Mouse (Mus musculus): ENCODE measurements around the gene Etl4. TPM values are rescaled to one million over a fixed set of nuclear protein-coding genes. Genes with fewer than 3 reads are reported as not detected.
A peak's percentile ranks its signal among the peaks of the same experiment; 100 is the strongest.

Etl4 gene
- total and polyA plus RNA-seq, 2 experiments from 2014 or later: 4.8 to 10.9 TPM

DNA sequence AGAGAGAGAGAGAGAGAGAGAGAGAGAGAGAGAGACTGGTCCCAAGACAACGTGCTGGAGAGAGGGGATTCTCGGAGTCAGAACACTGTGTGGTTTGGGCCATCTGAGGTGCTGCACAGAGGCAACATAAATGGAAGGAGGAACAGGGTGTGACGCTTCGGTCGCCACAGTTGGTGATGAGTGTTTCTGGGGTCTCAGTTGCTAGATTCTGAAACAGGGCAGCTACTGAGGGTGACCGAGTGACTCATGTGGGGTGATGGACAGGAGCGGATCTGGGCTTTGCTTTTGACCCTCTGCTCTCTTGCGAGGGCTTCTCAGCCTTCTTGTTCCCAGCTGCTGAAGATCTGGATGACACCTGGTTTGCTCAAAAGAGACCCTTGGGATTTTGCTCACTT is 1.2 kb downstream of the Etl4 start:
- DNase-seq (ENCODE audit: low spot score): no peak

DNA sequence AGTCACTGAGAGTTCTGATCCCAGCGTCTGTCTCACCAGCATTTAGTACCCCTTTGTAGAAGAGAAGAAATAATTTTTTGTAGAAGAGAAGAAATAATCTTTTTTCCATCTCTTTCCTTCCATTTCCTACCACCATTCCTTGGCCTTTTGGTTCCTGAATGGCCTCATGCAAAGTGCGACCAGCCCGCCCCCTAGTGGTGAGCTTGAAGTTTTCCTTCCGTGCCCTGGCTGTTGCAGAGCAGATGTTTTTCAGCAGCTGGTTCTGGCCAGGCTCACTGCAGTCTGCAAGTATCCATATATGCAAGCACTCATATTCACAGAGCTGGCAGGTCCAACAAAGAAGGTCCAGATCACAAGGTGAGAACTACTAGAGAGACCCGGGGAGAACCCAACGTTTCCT is 9.6 kb downstream of the Etl4 start:
- 31% methylated on average over 6 of the region's 6 CpGs for WGBS
- DNase-seq (ENCODE audit: low spot score) (peak; percentile 12), ATAC-seq (ENCODE audit: low FRiP score) (no peak)

More for the DNA sequence above, 1.2 kb downstream of the Etl4 start:
- WGBS: 1% methylated on average over 8 of the region's 8 CpGs
- Histone ChIP-seq H3K4me1 (ENCODE audit: insufficient read depth, low read length) (peaks cover 3% of the 10 kb centered on the region; the same call in 1 of the 2 replicates), H3K27ac (ENCODE audit: low read depth, low read length) (no peak overlapping the region), H3K4me2 (ENCODE audit: low read depth, low read length, poor library complexity, severe bottlenecking) (peak overlapping the region; percentile 90), H3K9me3 (ENCODE audit: low read length) (no peaks in the 10 kb centered on the region), H3K36me3 (ENCODE audit: insufficient read depth, low read length) (no peaks in the 10 kb centered on the region), H3K9ac (replicated peaks; ENCODE audit: low read length, poor library complexity, severe bottlenecking) (no peak overlapping the region), H3K27me3 (ENCODE audit: insufficient read depth, low read length) (peaks cover 13% of the 10 kb centered on the region; the same call in 1 of the 2 replicates), H3K4me3 (ENCODE audit: low read depth, low read length) (peak overlapping the region; percentile 12; the same call in 1 of the 2 replicates)
- ATAC-seq (ENCODE audit: low FRiP score): no peak
- no peak for TF ChIP-seq CTCF (IDR thresholded peaks at IDR 0.05)

DNA sequence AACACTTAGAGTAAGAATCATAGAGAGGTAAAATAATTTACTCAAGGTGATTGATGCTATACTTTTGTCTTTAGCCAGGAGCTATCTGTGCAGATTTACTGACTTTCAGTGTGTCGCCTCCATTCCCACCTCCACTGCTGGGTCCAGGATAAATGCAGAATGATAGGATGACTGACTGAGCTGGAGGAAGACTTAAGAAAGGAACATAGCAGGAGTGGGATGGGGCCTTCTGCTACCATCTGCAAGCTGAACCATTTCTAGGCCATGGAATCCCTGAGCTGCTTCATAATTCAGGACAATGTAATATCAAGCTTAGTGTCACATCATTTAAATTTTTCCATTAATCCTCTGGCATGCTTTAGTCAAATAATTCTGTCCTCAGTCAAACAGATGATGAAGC is 20.4 kb downstream of the Etl4 start:
- Histone ChIP-seq H3K4me2 (ENCODE audit: low read depth, low read length, poor library complexity, severe bottlenecking) (no peak overlapping the region), H3K4me3 (ENCODE audit: low read depth, low read length) (no peak overlapping the region)
- no peak for TF ChIP-seq CTCF (IDR thresholded peaks at IDR 0.05)

More for the DNA sequence above, 9.6 kb downstream of the Etl4 start:
- Histone ChIP-seq H3K36me3 (ENCODE audit: insufficient read depth, low read length) (no peaks in the 10 kb centered on the region), H3K4me2 (ENCODE audit: low read depth, low read length, poor library complexity, severe bottlenecking) (no peak overlapping the region), H3K27me3 (ENCODE audit: insufficient read depth, low read length) (no peaks in the 10 kb centered on the region), H3K4me3 (ENCODE audit: low read depth, low read length) (no peak overlapping the region), H3K9ac (replicated peaks; ENCODE audit: low read length, poor library complexity, severe bottlenecking) (no peak overlapping the region), H3K4me1 (ENCODE audit: insufficient read depth, low read length) (no peaks in the 10 kb centered on the region), H3K9me3 (ENCODE audit: low read length) (no peaks in the 10 kb centered on the region), H3K27ac (ENCODE audit: low read depth, low read length) (no peak overlapping the region)
- TF ChIP-seq CTCF (IDR thresholded peaks at IDR 0.05): peak; percentile 76

DNA sequence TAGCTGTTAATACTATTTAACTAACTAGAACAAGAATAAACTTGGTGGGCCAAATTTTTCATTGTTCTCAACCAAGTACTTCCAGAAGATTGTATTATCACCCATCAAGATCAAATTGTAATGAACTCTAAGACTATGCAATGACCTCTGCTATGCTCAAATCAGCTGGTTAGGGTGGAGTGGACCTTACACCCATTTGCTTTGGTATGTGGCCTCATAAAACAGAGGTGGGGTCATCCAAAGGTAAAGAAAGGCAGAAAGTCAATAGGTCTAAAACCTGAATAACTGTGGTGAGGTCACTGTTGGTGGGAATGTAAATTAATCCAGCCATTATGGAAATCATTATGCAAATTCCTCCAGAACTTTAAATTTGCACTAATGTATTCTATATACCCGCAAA is 24.3 kb downstream of the Etl4 start:
- WGBS: 86% methylated on average over 1 of the region's 1 CpGs
- Histone ChIP-seq H3K36me3 (ENCODE audit: insufficient read depth, low read length) (no peaks in the 10 kb centered on the region), H3K27me3 (ENCODE audit: insufficient read depth, low read length) (no peaks in the 10 kb centered on the region), H3K27ac (ENCODE audit: low read depth, low read length) (no peak overlapping the region), H3K9me3 (ENCODE audit: low read length) (no peaks in the 10 kb centered on the region), H3K4me2 (ENCODE audit: low read depth, low read length, poor library complexity, severe bottlenecking) (no peak overlapping the region), H3K4me1 (ENCODE audit: insufficient read depth, low read length) (no peaks in the 10 kb centered on the region), H3K4me3 (ENCODE audit: low read depth, low read length) (no peak overlapping the region), H3K9ac (replicated peaks; ENCODE audit: low read length, poor library complexity, severe bottlenecking) (no peak overlapping the region)
- ATAC-seq (ENCODE audit: low FRiP score) (no peak), DNase-seq (ENCODE audit: low spot score) (no peak)
- no peak for TF ChIP-seq CTCF (IDR thresholded peaks at IDR 0.05)

More for the DNA sequence above, 20.4 kb downstream of the Etl4 start:
- Histone ChIP-seq H3K4me1 (ENCODE audit: insufficient read depth, low read length) (no peaks in the 10 kb centered on the region), H3K9me3 (ENCODE audit: low read length) (no peaks in the 10 kb centered on the region), H3K36me3 (ENCODE audit: insufficient read depth, low read length) (no peaks in the 10 kb centered on the region), H3K27me3 (ENCODE audit: insufficient read depth, low read length) (no peaks in the 10 kb centered on the region), H3K9ac (replicated peaks; ENCODE audit: low read length, poor library complexity, severe bottlenecking) (no peak overlapping the region), H3K27ac (ENCODE audit: low read depth, low read length) (no peak overlapping the region)
- DNase-seq (ENCODE audit: low spot score) (no peak), ATAC-seq (ENCODE audit: low FRiP score) (no peak)
- 84% methylated on average over 1 of the region's 1 CpGs for WGBS

DNA sequence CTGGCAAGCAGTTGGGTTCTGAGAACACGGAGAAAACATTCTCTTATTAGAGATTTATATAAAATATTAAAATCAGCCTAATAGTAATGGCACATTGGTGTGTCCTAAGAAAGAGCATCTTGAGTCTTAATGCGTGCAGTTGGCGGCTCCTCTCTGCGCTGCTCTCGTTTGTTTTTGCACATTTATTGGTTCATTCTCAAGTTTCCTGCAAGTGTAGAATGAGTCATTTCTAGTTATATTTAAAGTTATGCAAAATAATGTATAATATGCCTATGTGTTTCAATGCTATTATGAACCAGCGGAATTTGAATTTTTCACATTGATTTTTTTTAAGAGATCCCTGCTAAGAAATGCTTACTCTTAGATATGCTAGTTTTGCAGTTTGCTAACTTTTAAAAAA is 35.6 kb downstream of the Etl4 start:
- WGBS: 91% methylated on average over 6 of the region's 6 CpGs
- no peak overlapping the region for H3K4me2 ChIP-seq (ENCODE audit: low read depth, low read length, poor library complexity, severe bottlenecking)
- no peak overlapping the region for H3K27ac ChIP-seq (ENCODE audit: low read depth, low read length)
- TF ChIP-seq CTCF (IDR thresholded peaks at IDR 0.05): no peak
- no peak overlapping the region for H3K4me3 ChIP-seq (ENCODE audit: low read depth, low read length)
- no peak for DNase-seq (ENCODE audit: low spot score)
- ATAC-seq (ENCODE audit: low FRiP score): no peak
- H3K27me3 ChIP-seq (ENCODE audit: insufficient read depth, low read length): no peaks in the 10 kb centered on the region
- no peaks in the 10 kb centered on the region for H3K36me3 ChIP-seq (ENCODE audit: insufficient read depth, low read length)
- no peaks in the 10 kb centered on the region for H3K4me1 ChIP-seq (ENCODE audit: insufficient read depth, low read length)
- H3K9ac ChIP-seq (replicated peaks; ENCODE audit: low read length, poor library complexity, severe bottlenecking): no peak overlapping the region
- no peaks in the 10 kb centered on the region for H3K9me3 ChIP-seq (ENCODE audit: low read length)

DNA sequence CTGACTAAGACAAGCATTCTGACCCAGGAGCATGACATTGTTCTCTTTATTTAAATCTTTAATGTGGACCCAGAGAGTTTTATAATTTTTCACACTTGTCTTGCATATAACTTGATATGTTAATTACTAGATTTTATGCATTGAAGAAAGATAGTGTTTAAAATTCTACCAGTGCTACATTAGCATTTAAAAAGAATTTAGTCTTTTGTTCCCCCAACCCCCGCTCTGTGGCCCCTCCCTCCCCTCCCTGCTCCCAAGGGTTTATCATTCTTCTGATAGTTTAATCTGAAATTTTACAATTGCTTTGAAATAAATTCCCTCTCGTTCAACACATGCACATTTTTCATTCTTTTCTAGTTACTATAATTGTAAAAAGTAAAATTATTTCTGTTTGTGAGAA is 43.4 kb downstream of the Etl4 start:
- H3K36me3 ChIP-seq (ENCODE audit: insufficient read depth, low read length): no peaks in the 10 kb centered on the region
- ATAC-seq (ENCODE audit: low FRiP score): no peak
- no peak overlapping the region for H3K27ac ChIP-seq (ENCODE audit: low read depth, low read length)
- no peak overlapping the region for H3K4me3 ChIP-seq (ENCODE audit: low read depth, low read length)
- 18% methylated on average over 2 of the region's 2 CpGs for WGBS
- no peak for TF ChIP-seq CTCF (IDR thresholded peaks at IDR 0.05)
- H3K9me3 ChIP-seq (ENCODE audit: low read length): no peaks in the 10 kb centered on the region
- no peak overlapping the region for H3K9ac ChIP-seq (replicated peaks; ENCODE audit: low read length, poor library complexity, severe bottlenecking)
- H3K4me1 ChIP-seq (ENCODE audit: insufficient read depth, low read length): no peaks in the 10 kb centered on the region
- H3K27me3 ChIP-seq (ENCODE audit: insufficient read depth, low read length): no peaks in the 10 kb centered on the region
- no peak for DNase-seq (ENCODE audit: low spot score)
- no peak overlapping the region for H3K4me2 ChIP-seq (ENCODE audit: low read depth, low read length, poor library complexity, severe bottlenecking)

All from midbrain, postnatal 0 days (tissue).